Comparison of ENCODE assay signal across 21 mouse cellular contexts in the genomic region with DNA sequence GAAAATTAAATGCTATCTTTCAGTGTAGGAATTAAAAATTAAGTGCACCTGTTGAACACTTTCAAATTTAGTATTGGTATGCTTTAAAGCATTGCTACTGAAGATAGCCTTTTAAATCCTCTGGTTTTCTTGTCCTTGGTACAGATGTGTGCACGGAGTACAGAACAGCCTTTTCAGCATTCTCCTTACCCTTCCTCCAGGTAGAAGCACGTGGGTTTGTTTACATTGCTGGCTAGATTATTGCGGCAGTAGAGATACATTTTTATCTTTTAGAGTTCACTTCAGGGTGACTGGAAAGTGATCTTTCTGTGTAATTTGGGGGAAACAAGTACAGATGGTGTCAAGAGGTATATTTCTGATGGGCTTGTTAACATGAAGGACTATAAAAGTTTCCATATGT.
DNase-seq lines count a peak whose midpoint lies in the region; ATAC-seq and TF ChIP-seq lines count a peak whose summit lies in the region.
"Had no signal": no experiment of that assay in that cellular context is flagged by ENCODE, and none has a peak within 500 bp of the region (broad histone marks: within the 10 kb centered on the region; RNA-seq: fewer than 3 reads in every experiment).

No protein-coding gene starts in this region.

- TF ChIP-seq CTCF in liver, postnatal 0 days (IDR thresholded peaks at IDR 0.05; ENCODE audit: low read depth), result no peak

- H3K27me3 ChIP-seq in liver, embryonic 11.5 days (replicated peaks; ENCODE audit: control insufficient read depth, insufficient read depth, low read length), result no peaks in the 10 kb centered on the region
- H3K27me3 ChIP-seq in liver, postnatal 0 days (ENCODE audit: insufficient read depth, low read length), result no peaks in the 10 kb centered on the region
- no peaks in the 10 kb centered on the region for H3K27me3 ChIP-seq in intestine, embryonic 15.5 days (replicated peaks)
- H3K27me3 ChIP-seq in liver, embryonic 15.5 days, result no peaks in the 10 kb centered on the region
- H3K27me3 ChIP-seq: CH12.LX had no signal

- 42% methylated on average over 3 of the region's 3 CpGs for WGBS in liver, embryonic 11.5 days
- 36% methylated on average over 3 of the region's 3 CpGs for WGBS in liver, postnatal 0 days (ENCODE audit: insufficient replicate concordance)
- 23% methylated on average over 3 of the region's 3 CpGs for WGBS in intestine, embryonic 15.5 days
- 25% methylated on average over 3 of the region's 3 CpGs for WGBS in liver, embryonic 15.5 days (ENCODE audit: insufficient replicate concordance)

- peaks cover 11% of the 10 kb centered on the region; the same call in 1 of the 2 replicates for H3K4me1 ChIP-seq in liver, embryonic 11.5 days (replicated peaks; ENCODE audit: control insufficient read depth, insufficient read depth, low read length)
- H3K4me1 ChIP-seq in liver, postnatal 0 days (ENCODE audit: insufficient read depth), result no peaks in the 10 kb centered on the region; the same call in 1 of the 2 replicates
- no peaks in the 10 kb centered on the region for H3K4me1 ChIP-seq in intestine, embryonic 15.5 days (replicated peaks)
- peaks cover 30% of the 10 kb centered on the region for H3K4me1 ChIP-seq in liver, embryonic 15.5 days (replicated peaks)
- H3K4me1 ChIP-seq: embryonic facial prominence, embryonic 10.5 days; hindbrain, embryonic 10.5 days had no signal

- 0 out of 2 replicates have a peak, but pooled peaks have one; percentile 42 for ATAC-seq in liver, embryonic 11.5 days (replicated peaks; ENCODE audit: low FRiP score)
- ATAC-seq in liver, postnatal 0 days, result no peak
- peak; percentile 51; the same call in 1 of the 2 replicates for ATAC-seq in intestine, embryonic 15.5 days
- ATAC-seq in liver, embryonic 15.5 days (ENCODE audit: insufficient read depth), result peak; percentile 43; the same call in 1 of the 2 replicates
- ATAC-seq: activated CD4-positive, CD25-positive, alpha-beta regulatory T cell, adult 4 months; forebrain, embryonic 16.5 days; Patski had no signal

- no peak overlapping the region for H3K9ac ChIP-seq in liver, embryonic 11.5 days (ENCODE audit: low read depth, low read length)
- H3K9ac ChIP-seq in liver, postnatal 0 days (replicated peaks), result no peak overlapping the region
- no peak overlapping the region for H3K9ac ChIP-seq in intestine, embryonic 15.5 days
- no peak overlapping the region for H3K9ac ChIP-seq in liver, embryonic 15.5 days
- H3K9ac ChIP-seq: hindbrain, embryonic 14.5 days had no signal

- DNase-seq in liver, embryonic 11.5 days (ENCODE audit: low spot score), result no peak
- DNase-seq in liver, postnatal 0 days, result no peak
- DNase-seq in urinary bladder, postnatal 14 days (ENCODE audit: low spot score), result no peak
- DNase-seq in kidney, postnatal 10 days, result no peak
- DNase-seq: adrenal gland, adult 2 months; adrenal gland, postnatal 25 days; cerebellum, adult 18-20 months; cerebellum, adult 9-11 months; gastrocnemius, postnatal 10 days; heart, adult 2 months had no signal

- H3K36me3 ChIP-seq in liver, embryonic 11.5 days (ENCODE audit: control insufficient read depth, insufficient read depth, low read length), result no peaks in the 10 kb centered on the region
- H3K36me3 ChIP-seq in liver, postnatal 0 days (replicated peaks; ENCODE audit: insufficient read depth, low read length), result no peaks in the 10 kb centered on the region
- no peaks in the 10 kb centered on the region for H3K36me3 ChIP-seq in intestine, embryonic 15.5 days
- H3K36me3 ChIP-seq in liver, embryonic 15.5 days (replicated peaks), result no peaks in the 10 kb centered on the region
- H3K36me3 ChIP-seq: embryonic facial prominence, embryonic 10.5 days; hindbrain, embryonic 10.5 days had no signal

- TF ChIP-seq EP300 in liver, postnatal 0 days (IDR thresholded peaks at IDR 0.05; ENCODE audit: low read depth), result no peak

- H3K9me3 ChIP-seq in liver, embryonic 11.5 days (ENCODE audit: control insufficient read depth, low read length), result no peaks in the 10 kb centered on the region
- no peaks in the 10 kb centered on the region for H3K9me3 ChIP-seq in liver, postnatal 0 days (ENCODE audit: low read length)
- no peaks in the 10 kb centered on the region for H3K9me3 ChIP-seq in intestine, embryonic 15.5 days
- no peaks in the 10 kb centered on the region for H3K9me3 ChIP-seq in liver, embryonic 15.5 days (replicated peaks)
- H3K9me3 ChIP-seq: embryonic facial prominence, embryonic 10.5 days; hindbrain, embryonic 10.5 days had no signal

- no peak overlapping the region for H3K4me2 ChIP-seq in liver, embryonic 11.5 days
- H3K4me2 ChIP-seq in liver, postnatal 0 days (ENCODE audit: low read depth, low read length), result no peak overlapping the region
- H3K4me2 ChIP-seq in intestine, embryonic 15.5 days (replicated peaks), result no peak overlapping the region
- H3K4me2 ChIP-seq in liver, embryonic 15.5 days, result no peak overlapping the region
- H3K4me2 ChIP-seq: heart, embryonic 11.5 days; hindbrain, embryonic 14.5 days had no signal

- no peak overlapping the region for H3K27ac ChIP-seq in liver, embryonic 11.5 days (ENCODE audit: low read depth, low read length)
- no peak overlapping the region for H3K27ac ChIP-seq in liver, postnatal 0 days (ENCODE audit: low read depth)
- H3K27ac ChIP-seq in intestine, embryonic 15.5 days, result no peak overlapping the region
- H3K27ac ChIP-seq in liver, embryonic 15.5 days (replicated peaks), result peak overlapping the region; percentile 54; the same call in 1 of the 2 replicates
- H3K27ac ChIP-seq: embryonic facial prominence, embryonic 10.5 days; heart, adult 2 months; hindbrain, embryonic 10.5 days; hindbrain, embryonic 14.5 days had no signal

- H3K4me3 ChIP-seq in liver, embryonic 11.5 days (ENCODE audit: low read depth, low read length), result no peak overlapping the region
- H3K4me3 ChIP-seq in liver, postnatal 0 days (ENCODE audit: low read depth, low read length), result no peak overlapping the region
- no peak overlapping the region for H3K4me3 ChIP-seq in intestine, embryonic 15.5 days (replicated peaks)
- no peak overlapping the region for H3K4me3 ChIP-seq in liver, embryonic 15.5 days (replicated peaks)
- H3K4me3 ChIP-seq: embryonic facial prominence, embryonic 10.5 days; erythroblast, embryonic 14.5 days; heart, adult 2 months; hindbrain, embryonic 10.5 days had no signal
